Mouse (Mus musculus) heart, postnatal 0 days (tissue): ENCODE measurements around the gene Atg101.

Experiments used
- CTCF ChIP-seq: IDR thresholded peaks from 2 replicates; pipeline ENCODE4 v1.5.1; 2016; ENCODE audit warnings: antibody characterized with exemption, control low read depth, low read depth
- EP300 ChIP-seq: IDR thresholded peaks from 2 replicates; pipeline ENCODE4 v1.6.1; 2016; ENCODE audit warnings: antibody characterized with exemption, low read depth

GRCm38 (mm10) chr15:101241853-101242252 is 42.2 kb upstream of the Atg101 start:
- TF ChIP-seq CTCF, result no peak
- no peak for TF ChIP-seq EP300
